Mouse (Mus musculus): ENCODE data around the gene Ift122. TPM values are rescaled to one million over a fixed set of nuclear protein-coding genes. Genes with fewer than 3 reads are reported as not detected.

Gene Ift122
- total RNA-seq (2014; fragmentation: Nextera tagmentation) (4.0 and 7.1 TPM in 2 replicates), total RNA-seq (2017) (4.6 and 5.7 TPM in 2 replicates)

DNA sequence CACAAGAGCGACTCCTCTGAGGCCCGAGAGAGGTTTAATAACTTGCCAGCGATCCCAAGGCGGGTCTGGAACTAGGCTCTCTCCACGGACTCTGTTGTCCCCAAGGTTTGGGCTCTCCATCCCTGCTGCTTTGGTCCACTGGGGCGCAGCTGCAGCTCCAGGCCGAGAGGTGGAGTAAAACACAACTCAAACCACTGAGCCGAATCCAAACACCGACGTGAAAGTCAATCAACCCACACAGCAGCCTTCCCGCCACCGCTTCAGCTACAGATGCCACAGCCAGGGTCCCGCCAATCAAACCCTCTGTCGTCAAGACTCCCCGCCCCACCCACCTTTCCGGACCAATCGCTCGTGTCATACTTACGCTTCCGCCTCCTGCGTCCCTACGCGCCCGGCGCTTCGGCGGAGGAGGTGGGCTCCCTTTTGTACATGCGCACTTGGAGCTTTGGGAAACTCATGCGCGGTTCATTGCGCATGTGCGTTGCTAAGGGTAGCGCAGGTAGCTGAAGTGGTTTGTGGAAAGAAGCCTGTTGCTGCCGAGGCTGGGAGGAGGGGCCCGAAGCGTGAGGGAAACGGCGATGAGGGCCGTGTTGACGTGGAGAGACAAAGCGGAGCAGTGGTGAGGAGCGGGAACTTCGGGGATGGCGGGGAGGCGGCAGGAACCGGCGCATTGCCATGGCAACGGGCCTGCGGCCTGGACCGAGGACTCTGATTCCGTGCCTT, at the start of gene Ift122, which contains the start of gene Mbd4:
Gene Ift122, plus strand, starts transcription at position 380 of the 723 bp plus-strand sequence.
Gene Mbd4, minus strand, starts transcription at position 281 of the 723 bp plus-strand sequence.
- peak; percentile 96 for ATAC-seq (replicated peaks; ENCODE audit: poor library complexity, severe bottlenecking)

DNA sequence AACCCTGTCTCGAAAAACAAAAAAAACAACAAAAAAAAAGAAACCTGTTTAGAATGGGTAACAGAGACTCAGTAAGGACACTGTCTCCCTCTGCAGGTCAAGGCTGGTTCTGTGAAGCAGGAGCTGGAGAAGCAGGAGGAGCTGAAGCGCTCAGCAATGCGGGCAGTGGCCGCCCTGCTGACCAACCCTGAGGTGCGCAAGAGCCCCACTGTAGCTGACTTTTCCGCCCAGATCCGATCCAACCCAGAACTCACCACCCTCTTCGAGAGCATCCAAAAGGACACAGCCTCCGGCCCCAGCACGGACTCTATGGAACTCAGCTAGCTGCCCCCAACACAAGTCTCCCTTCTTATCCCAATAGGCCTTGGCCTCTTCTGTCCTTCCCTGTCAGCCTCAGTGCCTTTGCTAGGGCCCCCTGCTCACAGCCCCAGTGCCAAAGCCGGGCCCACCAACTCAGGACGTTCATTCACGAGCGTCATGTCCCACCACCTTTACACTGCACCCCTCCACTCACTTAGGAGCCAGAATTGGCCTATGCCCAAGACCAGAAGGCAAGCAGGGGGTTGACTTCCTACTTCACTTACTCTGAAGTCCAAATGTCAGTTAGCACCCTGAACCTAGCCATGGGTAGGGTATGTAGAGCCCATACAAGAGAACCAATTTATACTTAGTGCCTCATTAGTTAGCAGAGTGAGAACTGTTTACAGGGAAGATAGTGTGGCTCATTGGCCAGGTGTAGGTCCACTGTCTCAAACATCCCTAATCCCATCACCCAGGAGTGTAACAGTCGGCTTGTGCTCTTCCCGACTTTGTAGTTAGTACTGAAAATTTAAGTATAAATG, 49.5 kb upstream of the Ift122 start:
- ATAC-seq (replicated peaks; ENCODE audit: poor library complexity, severe bottlenecking) = peak; percentile 85

DNA sequence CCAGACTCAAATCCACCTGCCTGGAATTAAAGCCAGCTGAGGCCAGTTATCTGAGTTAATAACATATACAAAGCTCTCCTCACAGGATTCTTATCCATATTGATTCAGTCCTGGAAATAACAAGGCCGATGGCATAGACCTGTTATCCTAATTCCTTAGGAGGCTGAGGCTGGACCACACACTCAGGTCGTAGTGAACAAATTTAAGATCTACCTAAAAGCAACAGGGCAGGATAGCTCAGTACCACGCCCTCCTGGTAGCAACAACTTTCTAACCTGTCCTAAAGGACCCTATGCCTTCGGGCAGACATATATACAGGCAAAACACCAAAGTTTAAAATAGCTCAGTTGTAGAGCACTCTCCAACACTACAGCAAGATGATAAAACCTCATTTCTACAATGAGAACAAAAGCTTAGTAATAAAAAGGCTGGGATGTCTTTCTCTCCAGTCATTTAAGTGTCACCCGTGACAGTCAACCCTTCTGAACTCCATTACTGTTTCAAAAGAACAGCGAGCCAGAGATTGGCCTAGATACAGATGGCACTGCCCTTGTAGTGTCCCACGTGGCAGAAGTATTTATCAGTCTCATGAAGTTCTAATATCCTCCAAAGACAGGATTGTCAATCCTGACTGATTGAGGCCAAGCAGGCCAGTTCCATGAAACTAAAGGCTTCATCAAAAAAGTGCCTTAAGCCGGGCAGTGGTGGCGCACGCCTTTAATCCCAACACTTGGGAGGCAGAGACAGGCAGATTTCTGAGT, 48.7 kb upstream of the Ift122 start:
- ATAC-seq (replicated peaks; ENCODE audit: poor library complexity, severe bottlenecking) = no peak

DNA sequence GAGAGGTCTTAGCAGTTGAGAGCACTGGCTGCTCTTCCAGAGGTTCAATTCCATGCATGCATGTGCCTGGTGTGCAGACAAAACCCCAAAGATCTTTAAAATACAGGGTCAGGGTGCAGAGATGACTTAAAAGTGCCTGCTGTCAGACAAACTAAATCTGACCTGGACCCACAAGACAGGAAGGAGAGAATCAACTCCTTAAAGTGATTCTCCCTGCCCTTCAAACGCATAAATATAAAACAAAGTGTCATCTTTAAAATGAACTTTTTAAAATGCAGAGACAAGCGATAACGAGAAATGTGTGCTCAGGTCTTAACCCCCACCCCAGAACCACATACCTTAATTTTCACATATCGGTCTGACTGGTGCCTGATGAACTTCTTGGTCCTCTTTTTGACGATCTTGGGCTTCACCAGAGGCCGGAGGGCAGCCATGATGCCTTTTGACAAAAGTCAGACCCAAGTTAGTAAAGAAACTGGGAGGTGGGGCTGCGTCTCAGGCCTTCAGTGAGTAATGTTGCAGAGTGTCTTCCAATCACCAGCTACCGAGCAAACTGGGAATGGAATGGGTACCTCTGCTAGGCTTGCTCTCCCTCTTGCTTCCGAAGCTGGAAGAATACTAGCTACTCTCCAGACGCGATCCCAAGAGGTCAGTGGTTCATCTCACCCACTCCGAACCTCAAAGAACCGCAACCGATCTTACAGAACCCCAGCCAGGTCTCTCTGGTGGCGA, 45.6 kb upstream of the Ift122 start:
- ATAC-seq (replicated peaks; ENCODE audit: poor library complexity, severe bottlenecking) = no peak

DNA sequence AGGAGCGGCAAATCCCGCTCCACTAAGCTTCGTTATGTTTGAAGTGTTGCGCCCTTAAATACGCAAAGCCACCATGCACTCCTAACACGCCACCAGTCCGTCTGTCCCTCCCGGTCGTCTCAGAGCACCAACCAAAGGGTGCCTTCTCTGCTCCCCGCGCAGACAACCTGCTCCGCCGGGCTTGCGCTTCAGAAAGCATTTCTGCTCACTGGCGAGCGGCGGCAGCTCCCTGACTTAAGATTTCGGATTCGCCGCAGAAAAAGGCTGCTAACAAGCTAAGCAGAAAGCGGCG, 45.1 kb upstream of the Ift122 start:
- ATAC-seq (replicated peaks; ENCODE audit: poor library complexity, severe bottlenecking) = no peak

DNA sequence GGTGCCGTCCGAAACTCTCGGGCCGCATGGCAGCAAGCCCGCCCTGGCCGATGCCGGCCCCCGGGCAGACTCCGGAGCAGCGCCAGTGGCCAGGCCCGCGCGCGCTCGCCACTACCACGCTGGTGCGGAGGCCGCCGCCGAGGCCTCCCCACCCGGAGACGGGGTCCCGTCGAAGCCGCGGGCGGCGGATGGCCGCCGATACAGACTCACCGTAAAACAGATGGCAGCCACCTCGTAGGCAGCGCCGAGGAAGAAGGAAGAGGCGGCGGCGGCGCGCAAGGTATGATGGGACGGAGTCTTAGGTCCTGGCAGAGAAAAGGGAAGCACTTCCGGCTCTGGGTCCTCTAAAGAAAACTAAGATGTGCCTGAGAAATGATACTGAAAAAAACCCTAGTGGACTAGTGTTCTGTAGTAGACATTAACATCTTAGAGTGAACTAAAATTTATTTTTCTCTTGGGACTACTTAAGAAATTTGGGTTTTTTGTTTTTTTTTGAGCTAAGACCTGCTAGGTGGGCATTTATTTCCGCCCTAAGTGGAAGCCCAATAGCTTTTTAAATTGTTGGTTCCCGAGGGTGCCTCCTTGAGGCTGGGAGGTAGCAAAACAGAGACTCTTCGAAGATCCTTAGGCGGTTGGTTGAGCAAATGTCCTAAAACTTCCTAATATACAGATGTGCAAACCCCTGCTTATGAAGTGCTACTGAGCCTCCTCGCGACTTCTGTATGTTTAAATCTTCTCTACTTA, 44.6 kb upstream of the Ift122 start, which contains the start of gene Rpl32:
Gene Rpl32, minus strand, starts transcription at position 260 of the 744 bp plus-strand sequence.
- peak; percentile 84 for ATAC-seq (replicated peaks; ENCODE audit: poor library complexity, severe bottlenecking)

DNA sequence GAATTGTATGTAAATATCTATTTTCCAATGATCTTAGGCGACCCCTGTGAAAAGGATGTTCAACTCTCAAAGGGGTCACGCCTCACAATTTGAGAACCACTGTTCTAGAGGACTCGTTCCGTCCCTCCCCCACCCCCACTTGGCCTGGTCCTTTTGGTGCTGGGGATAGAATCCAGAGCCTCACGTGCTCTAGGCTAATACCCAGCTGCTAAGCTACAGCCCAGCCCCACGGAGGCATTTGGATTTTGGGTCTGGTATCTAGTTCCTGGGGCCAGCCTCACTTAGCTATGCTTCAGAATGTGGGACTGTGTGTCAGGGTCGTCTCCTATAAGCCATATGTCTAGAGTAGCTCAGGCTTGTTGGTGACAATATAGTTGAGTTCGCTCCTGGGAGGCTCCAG, 41.7 kb upstream of the Ift122 start:
- no peak for ATAC-seq (replicated peaks; ENCODE audit: poor library complexity, severe bottlenecking)

DNA sequence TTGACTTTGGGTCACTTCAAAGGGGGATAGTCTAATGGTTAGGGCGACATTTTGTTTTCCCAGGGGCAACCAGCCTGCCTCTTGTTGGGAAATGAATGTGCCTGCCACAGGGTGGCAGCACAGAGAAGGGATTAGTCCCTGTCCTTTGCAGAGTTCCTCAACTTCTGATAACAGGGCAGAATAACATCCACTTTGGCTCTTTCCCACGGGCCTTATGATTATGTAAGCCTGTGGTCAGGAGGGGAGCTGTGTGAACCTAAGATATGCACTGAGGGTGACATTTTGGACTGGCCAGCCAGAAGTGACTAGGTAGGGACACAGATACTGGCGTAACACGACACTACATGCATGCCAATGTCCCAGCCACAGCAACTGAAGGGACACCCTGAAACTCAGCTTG, 39.2 kb upstream of the Ift122 start:
- peak; percentile 91 for ATAC-seq (replicated peaks; ENCODE audit: poor library complexity, severe bottlenecking)

DNA sequence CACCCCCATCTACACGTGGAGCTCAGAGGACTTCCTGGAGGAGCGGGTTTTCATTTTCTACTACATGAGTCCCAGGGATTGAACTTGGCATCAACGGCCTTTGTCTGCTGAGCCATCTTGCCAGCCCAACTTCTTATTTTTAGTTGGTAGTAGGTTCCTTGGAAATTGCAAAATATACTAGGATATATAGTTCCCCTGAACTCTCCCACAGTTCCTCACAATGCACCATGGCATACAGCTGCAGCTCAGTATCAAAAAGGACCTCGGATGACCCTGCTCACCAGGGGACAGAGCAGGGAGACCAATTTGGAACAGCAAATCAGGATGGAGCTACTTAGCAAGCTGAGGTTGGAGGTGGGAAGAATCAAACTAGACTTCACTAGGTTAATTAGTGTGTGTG, 38.2 kb upstream of the Ift122 start:
- no peak for ATAC-seq (replicated peaks; ENCODE audit: poor library complexity, severe bottlenecking)

DNA sequence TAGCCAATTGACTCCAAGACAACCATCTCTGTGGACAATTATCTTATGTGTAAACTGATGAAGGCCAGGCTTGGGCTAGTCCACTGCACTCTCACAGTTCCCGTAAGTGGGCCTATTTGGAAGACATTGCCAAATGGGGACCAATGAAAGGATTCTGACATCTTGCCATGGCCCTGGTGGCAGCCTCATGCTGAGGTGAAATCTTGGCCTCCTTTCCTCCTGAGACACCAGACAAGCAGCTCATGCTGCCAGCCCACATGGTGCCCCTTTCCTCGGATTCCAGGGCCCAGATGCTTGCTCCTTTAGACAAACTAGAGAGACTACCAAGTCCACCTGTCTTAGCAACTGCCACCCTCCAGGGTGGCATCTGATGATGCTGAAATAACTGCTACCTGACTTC, 35.1 kb upstream of the Ift122 start:
- no peak for ATAC-seq (replicated peaks; ENCODE audit: poor library complexity, severe bottlenecking)

DNA sequence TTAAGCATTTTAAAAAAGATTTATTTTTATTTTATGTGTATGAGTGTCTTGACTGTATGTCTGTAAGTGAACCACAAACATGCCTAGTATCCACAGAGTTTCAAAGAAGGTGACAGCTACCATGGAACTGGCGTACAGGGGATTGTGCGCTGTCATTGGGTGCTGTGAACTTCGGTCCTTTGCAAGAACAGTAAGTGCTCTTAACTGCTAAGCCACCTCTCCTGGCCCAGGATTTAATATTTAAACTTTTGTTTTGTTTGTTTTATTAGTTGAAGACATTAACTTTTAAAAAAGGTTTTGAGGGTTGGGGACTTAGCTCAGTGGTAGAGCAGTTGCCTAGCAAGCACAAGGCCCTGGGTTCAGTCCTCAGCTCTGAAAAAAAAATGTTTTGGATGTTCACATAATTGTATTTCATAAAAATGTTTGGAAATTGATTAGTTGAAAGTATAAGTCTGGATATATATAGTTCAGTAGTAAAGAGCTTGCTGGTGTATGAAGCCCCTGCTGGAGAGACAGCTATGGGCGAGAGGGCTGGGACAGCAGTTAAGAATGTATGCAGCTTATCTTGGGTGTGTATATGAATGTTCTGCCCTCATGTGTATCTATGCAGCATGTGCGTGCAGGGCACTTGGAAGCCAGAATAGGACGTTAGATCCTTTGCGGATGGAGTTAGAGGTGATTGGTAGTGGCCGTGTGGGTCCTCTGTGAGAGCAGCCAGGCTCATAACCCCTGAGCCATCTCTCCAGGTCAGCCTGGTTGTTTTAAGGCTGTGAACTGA, 31.9 kb upstream of the Ift122 start:
- ATAC-seq (replicated peaks; ENCODE audit: poor library complexity, severe bottlenecking) = no peak

DNA sequence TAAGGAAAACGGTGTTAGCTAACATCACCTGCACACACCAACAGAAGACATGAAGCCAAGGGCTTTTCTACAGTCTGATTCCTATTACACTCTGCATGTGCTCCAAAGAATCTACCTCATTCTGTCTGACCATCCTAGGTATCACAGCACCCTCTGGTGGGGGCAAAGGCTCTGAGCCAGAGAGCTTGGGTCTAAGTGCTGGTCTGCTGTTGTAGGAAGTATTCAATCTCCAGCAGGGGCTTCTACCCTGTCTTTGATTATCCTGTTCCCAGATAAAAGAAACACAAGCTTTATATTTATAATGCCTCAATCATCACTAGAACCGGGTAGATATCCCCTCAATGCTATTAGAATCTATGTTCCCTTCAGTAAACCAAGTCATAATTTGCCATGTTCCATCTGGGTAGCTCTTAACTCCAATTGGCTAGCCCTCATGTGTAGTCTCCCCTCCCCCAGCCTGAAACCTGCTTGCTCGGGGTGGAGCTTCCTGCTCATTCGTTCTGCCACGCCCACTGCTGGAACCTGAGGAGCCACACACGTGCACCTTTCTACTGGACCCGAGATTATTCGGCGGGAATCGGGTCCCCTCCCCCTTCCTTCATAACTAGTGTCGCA, 29.3 kb upstream of the Ift122 start:
- ATAC-seq (replicated peaks; ENCODE audit: poor library complexity, severe bottlenecking) = peak; percentile 100

DNA sequence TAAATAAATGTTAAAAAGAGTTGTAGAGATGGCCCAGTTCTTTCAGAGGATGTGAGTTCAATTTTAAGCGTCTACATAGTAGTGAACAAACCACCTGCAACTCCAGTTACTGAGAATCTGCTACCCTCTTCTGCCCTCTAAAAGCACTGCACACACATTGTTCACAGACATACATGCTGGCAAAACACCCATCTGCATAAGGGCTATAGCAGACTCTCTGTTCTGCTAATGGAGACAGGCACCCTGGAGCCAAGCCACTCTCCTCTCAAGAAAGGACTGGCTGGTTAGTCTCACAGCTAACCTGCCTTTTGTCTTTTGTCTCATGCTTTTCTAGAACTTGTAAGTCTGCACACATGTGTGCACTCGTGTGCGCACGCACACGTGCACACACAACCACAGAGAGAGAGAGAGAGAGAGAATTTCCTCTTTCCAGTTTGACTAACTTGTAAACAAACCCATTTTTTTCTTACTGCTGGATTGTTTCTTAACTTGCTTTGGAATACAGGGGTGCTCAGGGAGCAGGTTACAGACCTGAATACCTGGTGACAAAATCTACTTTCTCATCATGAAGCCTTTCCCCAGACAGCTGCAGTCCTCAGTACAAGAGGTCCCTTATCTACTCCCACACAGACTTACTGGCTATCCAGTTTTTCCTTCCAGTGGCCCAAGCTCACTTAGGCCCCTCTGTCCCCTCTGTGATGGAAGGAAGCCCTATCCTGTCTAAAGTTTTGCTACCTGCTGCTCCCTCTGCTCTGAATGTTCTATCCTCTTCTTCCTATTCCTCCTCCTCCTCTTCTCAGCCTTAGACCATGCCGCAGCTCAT, 22.3 kb upstream of the Ift122 start:
- ATAC-seq (replicated peaks; ENCODE audit: poor library complexity, severe bottlenecking) = no peak

DNA sequence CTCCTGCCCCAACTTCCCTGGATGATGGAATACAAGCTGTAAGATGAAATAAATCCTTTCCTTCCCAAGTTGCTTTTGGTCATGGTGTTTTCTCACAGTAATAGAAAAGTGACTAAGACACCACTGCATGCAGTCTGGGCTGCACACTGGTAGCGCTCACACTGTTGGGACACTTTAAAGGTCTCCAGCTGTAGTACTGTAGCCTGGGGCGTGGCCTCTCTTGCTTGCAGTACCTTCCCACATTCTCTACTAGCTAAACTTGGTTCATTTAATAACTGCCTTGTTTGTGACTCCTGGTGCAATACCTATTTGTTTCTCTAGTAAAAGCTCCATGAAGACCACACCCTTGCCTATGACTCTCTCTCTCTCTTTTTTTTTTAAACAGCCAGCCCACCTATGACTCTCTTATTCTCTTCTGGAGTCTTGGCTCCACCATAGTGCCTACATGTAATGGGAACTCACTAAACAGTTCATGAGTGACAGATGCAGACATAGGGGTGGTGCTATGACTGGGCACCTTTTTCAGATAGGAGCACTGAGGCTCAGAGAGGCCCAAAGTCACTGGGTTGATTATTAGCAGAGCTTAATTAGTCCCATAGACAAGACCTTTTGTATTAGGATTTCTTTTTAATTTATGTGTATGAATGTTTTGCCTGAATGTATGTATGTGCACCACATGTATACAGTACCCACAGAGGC, 21.0 kb upstream of the Ift122 start:
- ATAC-seq (replicated peaks; ENCODE audit: poor library complexity, severe bottlenecking) = no peak

DNA sequence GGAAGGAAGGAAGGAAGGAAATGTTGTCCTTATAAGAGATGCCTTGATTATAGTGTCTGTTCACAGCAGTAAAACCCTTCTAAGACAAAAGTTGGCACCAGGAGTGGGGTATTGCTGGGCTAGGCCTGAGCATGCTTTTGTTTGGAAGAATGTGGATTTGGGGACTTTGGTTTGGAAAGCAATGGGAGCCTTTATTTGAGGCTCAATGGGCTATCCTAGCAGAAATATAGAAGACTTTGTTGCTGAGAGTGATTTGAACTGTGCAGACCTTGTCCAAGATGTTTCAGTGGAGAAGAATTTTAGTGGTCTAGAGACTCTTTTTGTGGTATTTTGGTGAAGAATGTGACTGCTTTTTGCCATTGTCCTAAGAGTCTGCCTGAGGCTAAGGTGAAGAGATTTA, 19.4 kb upstream of the Ift122 start:
- ATAC-seq (replicated peaks; ENCODE audit: poor library complexity, severe bottlenecking) = no peak

DNA sequence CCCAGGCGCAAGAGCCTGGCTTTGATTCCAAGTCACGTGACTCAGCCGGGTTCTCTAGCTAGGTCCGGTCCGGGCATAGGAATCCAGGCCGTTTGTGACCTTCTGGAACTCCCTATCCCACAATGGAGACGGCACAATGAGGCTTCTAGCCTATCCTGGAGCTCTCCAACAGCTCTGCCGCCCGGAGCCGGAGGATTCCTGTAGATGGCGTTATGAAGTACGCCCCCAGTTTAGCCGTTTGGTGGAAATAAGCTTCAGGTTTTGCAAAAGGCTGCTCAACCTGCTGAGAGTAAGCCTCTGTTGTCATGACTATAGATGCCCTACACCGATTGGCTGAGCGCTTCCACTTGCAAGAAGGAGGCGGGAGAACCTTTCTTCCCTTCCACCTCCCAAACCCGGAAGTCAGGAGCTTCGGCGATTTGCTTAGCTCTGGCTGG, 15.1 kb upstream of the Ift122 start, which contains the start of gene Efcab12:
Gene Efcab12, minus strand, starts transcription at position 252 of the 437 bp plus-strand sequence.
- ATAC-seq (replicated peaks; ENCODE audit: poor library complexity, severe bottlenecking) = peak; percentile 98

DNA sequence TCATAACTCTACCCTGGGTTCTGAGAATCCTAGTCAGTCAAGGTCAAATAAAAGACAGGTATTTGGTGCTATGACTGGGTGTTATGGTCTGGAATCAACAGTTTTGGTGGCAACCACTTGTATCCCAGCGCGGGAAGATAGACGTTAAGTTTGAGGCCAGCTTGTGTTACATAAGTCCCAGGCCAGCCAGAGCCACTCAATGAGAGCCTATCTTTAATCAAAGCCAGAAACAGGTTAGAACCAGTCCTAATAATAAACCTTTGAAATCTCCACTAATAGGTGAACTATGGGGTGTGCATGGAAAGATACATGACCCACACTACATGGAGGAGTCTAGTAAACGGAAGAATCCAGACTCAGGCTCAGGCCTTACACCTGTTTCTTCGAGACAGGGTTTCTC, 14.5 kb upstream of the Ift122 start:
- ATAC-seq (replicated peaks; ENCODE audit: poor library complexity, severe bottlenecking) = no peak
